Mouse (Mus musculus): Measurements from ENCODE around the gene Ryr3. TPM values are rescaled to one million over a fixed set of nuclear protein-coding genes. Genes with fewer than 3 reads are reported as not detected.

Ryr3 gene
- polyA plus RNA-seq, 1 experiment from 2014 or later: 0.14 TPM

- Histone ChIP-seq H3K4me2 (no peak overlapping the region), H3K9me3 (ENCODE audit: control insufficient read depth, low read length) (no peaks in the 10 kb centered on the region), H3K27me3 (replicated peaks; ENCODE audit: control insufficient read depth, insufficient read depth, low read length) (no peaks in the 10 kb centered on the region), H3K36me3 (ENCODE audit: control insufficient read depth, insufficient read depth, low read length) (no peaks in the 10 kb centered on the region), H3K4me3 (ENCODE audit: low read depth, low read length) (no peak overlapping the region), H3K9ac (ENCODE audit: low read depth, low read length) (no peak overlapping the region), H3K4me1 (replicated peaks; ENCODE audit: control insufficient read depth, insufficient read depth, low read length) (peaks cover 5% of the 10 kb centered on the region; the same call in 1 of the 2 replicates), H3K27ac (ENCODE audit: low read depth, low read length) (no peak overlapping the region)
- no peak for ATAC-seq (replicated peaks; ENCODE audit: low FRiP score)
- no peak for DNase-seq (ENCODE audit: low spot score)
- 54% methylated on average over 2 of the region's 2 CpGs for WGBS
Observed at GRCm38 (mm10) chr2:112593322-112593721, 623.6 kb downstream of the Ryr3 start.

DNA sequence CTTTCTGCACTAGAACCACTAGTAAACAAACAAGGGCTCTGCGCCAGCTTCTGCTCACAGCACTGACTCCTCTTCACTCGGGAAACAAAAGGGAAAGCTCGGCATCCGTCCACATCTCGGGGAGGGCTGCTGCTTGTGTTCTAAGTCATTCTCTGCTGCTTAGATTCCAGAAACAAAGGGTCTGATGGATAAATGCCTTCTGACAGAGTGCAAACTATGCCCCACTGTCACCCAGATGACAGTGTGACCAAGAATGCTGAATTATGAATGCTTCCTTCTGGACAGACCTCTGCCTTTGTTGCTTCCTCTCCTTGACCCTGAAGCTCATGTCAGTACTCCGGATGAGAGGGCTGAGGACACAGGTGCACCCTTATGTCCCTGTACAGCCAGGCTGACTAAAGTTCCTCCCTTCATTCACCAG, 625.4 kb downstream of the Ryr3 start:
- Histone ChIP-seq H3K36me3 (ENCODE audit: control insufficient read depth, insufficient read depth, low read length) (no peaks in the 10 kb centered on the region), H3K4me1 (replicated peaks; ENCODE audit: control insufficient read depth, insufficient read depth, low read length) (peaks cover 5% of the 10 kb centered on the region; the same call in 1 of the 2 replicates), H3K9ac (ENCODE audit: low read depth, low read length) (no peak overlapping the region), H3K27ac (ENCODE audit: low read depth, low read length) (no peak overlapping the region), H3K4me3 (ENCODE audit: low read depth, low read length) (no peak overlapping the region), H3K27me3 (replicated peaks; ENCODE audit: control insufficient read depth, insufficient read depth, low read length) (no peaks in the 10 kb centered on the region), H3K4me2 (no peak overlapping the region), H3K9me3 (ENCODE audit: control insufficient read depth, low read length) (no peaks in the 10 kb centered on the region)
- WGBS: 77% methylated on average over 6 of the region's 6 CpGs
- ATAC-seq (replicated peaks; ENCODE audit: low FRiP score) (no peak), DNase-seq (ENCODE audit: low spot score) (no peak)

- H3K27me3 ChIP-seq (replicated peaks; ENCODE audit: control insufficient read depth, insufficient read depth, low read length): no peaks in the 10 kb centered on the region
- no peak overlapping the region for H3K4me3 ChIP-seq (ENCODE audit: low read depth, low read length)
- no peak overlapping the region for H3K9ac ChIP-seq (ENCODE audit: low read depth, low read length)
- no peak overlapping the region for H3K27ac ChIP-seq (ENCODE audit: low read depth, low read length)
- no peak for DNase-seq (ENCODE audit: low spot score)
- no peaks in the 10 kb centered on the region for H3K9me3 ChIP-seq (ENCODE audit: control insufficient read depth, low read length)
- no peak overlapping the region for H3K4me2 ChIP-seq
- H3K36me3 ChIP-seq (ENCODE audit: control insufficient read depth, insufficient read depth, low read length): no peaks in the 10 kb centered on the region
- WGBS: 86% methylated on average over 7 of the region's 7 CpGs
- H3K4me1 ChIP-seq (replicated peaks; ENCODE audit: control insufficient read depth, insufficient read depth, low read length): peaks cover 5% of the 10 kb centered on the region; the same call in 1 of the 2 replicates
- ATAC-seq (replicated peaks; ENCODE audit: low FRiP score): no peak
Observed at GRCm38 (mm10) chr2:112590985-112591384, 625.9 kb downstream of the Ryr3 start.

Small RNAs within 50 kb of the gene (microRNA-seq; reads per million reads assigned to microRNA genes)
- gene Gm44374 (ENCODE audit: borderline number of aligned reads): not detected

Other genes with a start within 250 kb of the Ryr3 start
- not detected in 2 replicates for gene Tmco5b, start 68.6 kb upstream of the Ryr3 start, polyA plus RNA-seq (2014; fragmentation: Nextera tagmentation; extraction: Ambion mirVana)
- 1.5 and 1.7 TPM in 2 replicates for gene Fmn1, start 110.6 kb upstream of the Ryr3 start, polyA plus RNA-seq (2014; fragmentation: Nextera tagmentation; extraction: Ambion mirVana)